Mouse (Mus musculus) natural killer cell, adult 2 months (primary cell): ENCODE measurements around the gene Lmod2.

Source experiments
- DNase-seq, 2 experiments: peaks; one replicate each; pipeline ENCODE4 v3.0.0; 2022; ENCODE audit warnings: low spot score in 2 of 2

Lmod2 gene

GRCm38 (mm10) chr6:24597500-24597899 lies at the start of gene Lmod2:
TSS of gene Lmod2 (plus strand) at chr6:24597762.
- no peak for DNase-seq

GRCm38 (mm10) chr6:24549801-24550200 lies 47.8 kb upstream of the Lmod2 start:
- DNase-seq, result no peak

- DNase-seq, result no peak
Observed at GRCm38 (mm10) chr6:24552046-24552445, 45.5 kb upstream of the Lmod2 start.

- DNase-seq, result no peak
Observed at GRCm38 (mm10) chr6:24554427-24555086, 43.0 kb upstream of the Lmod2 start.

- DNase-seq, result no peak
Observed at GRCm38 (mm10) chr6:24555488-24555887, 42.1 kb upstream of the Lmod2 start.

GRCm38 (mm10) chr6:24564081-24564480 lies 33.5 kb upstream of the Lmod2 start:
- DNase-seq, result no peak

GRCm38 (mm10) chr6:24564886-24565285 lies 32.7 kb upstream of the Lmod2 start:
- no peak for DNase-seq

- no peak for DNase-seq
Observed at GRCm38 (mm10) chr6:24568963-24569362, 28.6 kb upstream of the Lmod2 start.

GRCm38 (mm10) chr6:24569711-24570110 lies 27.9 kb upstream of the Lmod2 start:
- no peak for DNase-seq

GRCm38 (mm10) chr6:24570278-24570677 lies 27.3 kb upstream of the Lmod2 start:
- DNase-seq, result no peak

- DNase-seq, result no peak
Observed at GRCm38 (mm10) chr6:24571126-24571525, 26.4 kb upstream of the Lmod2 start.

- no peak for DNase-seq
Observed at GRCm38 (mm10) chr6:24572431-24572830, 25.1 kb upstream of the Lmod2 start.

- no peak for DNase-seq
Observed at GRCm38 (mm10) chr6:24573319-24573718, 24.2 kb upstream of the Lmod2 start.

GRCm38 (mm10) chr6:24583456-24583855 lies 14.1 kb upstream of the Lmod2 start:
- no peak for DNase-seq

- no peak for DNase-seq
Observed at GRCm38 (mm10) chr6:24585431-24586310, 11.9 kb upstream of the Lmod2 start.

GRCm38 (mm10) chr6:24586885-24587284 lies 10.7 kb upstream of the Lmod2 start:
- no peak for DNase-seq

GRCm38 (mm10) chr6:24590282-24590681 lies 7.3 kb upstream of the Lmod2 start:
- no peak for DNase-seq

GRCm38 (mm10) chr6:24591525-24592218 lies 5.9 kb upstream of the Lmod2 start:
- DNase-seq, result no peak

GRCm38 (mm10) chr6:24599179-24599578 lies 1.6 kb downstream of the Lmod2 start:
- DNase-seq, result no peak

- no peak for DNase-seq
Observed at GRCm38 (mm10) chr6:24599639-24600038, 2.1 kb downstream of the Lmod2 start.

GRCm38 (mm10) chr6:24600134-24600533 lies 2.6 kb downstream of the Lmod2 start:
- DNase-seq, result no peak

GRCm38 (mm10) chr6:24600726-24601125 lies 3.2 kb downstream of the Lmod2 start:
- DNase-seq, result no peak
